Mouse (Mus musculus) liver, embryonic 14.5 days (tissue): ENCODE measurements at regions not wholly inside any gene's neighbourhood (a gene's known extent, or its start where the extent isn't known, plus 50 kb on each side); places are given as distances from the start of the nearest gene placed in this dataset.

Experiments used
- ATAC-seq: fragments of 200-750 bp; cut with Nextera tagmentation; 2 replicates; pipeline ENCODE4 v1.8.0; 2017; ENCODE audit warnings: moderate number of reproducible peaks, mild to moderate bottlenecking, moderate library complexity; ENCODE audit not compliant: insufficient read depth
- DNase-seq, 3 experiments: peaks; one replicate each; pipeline ENCODE4 v3.0.0-alpha.2; 2012 to 2013; ENCODE audit warnings: low read depth in 3 of 3, low spot score in 3 of 3
- H3K27ac ChIP-seq: fragments of 300-500 bp; sonication (generic); 2 replicates; pipeline ENCODE4 v1.5.1; 2014; ENCODE audit warnings: moderate library complexity, mild to moderate bottlenecking, control low read depth, inconsistent platforms
- H3K27me3 ChIP-seq: fragments of 300-500 bp; sonication (generic); 2 replicates; pipeline ENCODE4 v1.6.1; 2014; ENCODE audit warnings: mild to moderate bottlenecking, low read length, moderate library complexity; ENCODE audit not compliant: control insufficient read depth, insufficient read depth
- H3K36me3 ChIP-seq: fragments of 300-500 bp; sonication (generic); replicated peaks from 2 replicates; pipeline ENCODE4 v1.6.1; 2014; ENCODE audit warnings: low read depth; ENCODE audit not compliant: control insufficient read depth, insufficient read depth
- H3K4me1 ChIP-seq, 2 experiments: fragments of 200-500 bp in 1 of 2; fragments of 300-500 bp in 1 of 2; sonication (generic) in 1 of 2; replicated peaks; 2 replicates each; pipeline ENCODE4 v1.6.1; 2012 to 2014; ENCODE audit warnings: antibody characterized with exemption in 1 of 2, inconsistent platforms in 1 of 2, low read length in 1 of 2; ENCODE audit not compliant: control insufficient read depth in 2 of 2, insufficient read depth in 2 of 2
- H3K4me2 ChIP-seq: fragments of 300-500 bp; sonication (generic); 2 replicates; pipeline ENCODE4 v1.6.1; 2014; ENCODE audit warnings: low read depth, mild to moderate bottlenecking, control low read depth, moderate library complexity
- H3K4me3 ChIP-seq, 2 experiments: fragments of 200-500 bp in 1 of 2; fragments of 300-500 bp in 1 of 2; sonication (generic) in 1 of 2; 2 replicates each; pipeline ENCODE4 v1.5.1; 2012 to 2014; ENCODE audit warnings: low read depth in 2 of 2, low read length in 2 of 2, mild to moderate bottlenecking in 2 of 2, control low read depth in 1 of 2, inconsistent platforms in 1 of 2, moderate library complexity in 1 of 2; ENCODE audit not compliant: insufficient read depth in 1 of 2
- H3K9ac ChIP-seq: fragments of 300-500 bp; sonication (generic); replicated peaks from 2 replicates; pipeline ENCODE4 v1.6.1; 2014; ENCODE audit warnings: mild to moderate bottlenecking, control low read depth, moderate library complexity
- H3K9me3 ChIP-seq: fragments of 300-500 bp; sonication (generic); 2 replicates; pipeline ENCODE4 v1.6.1; 2016; ENCODE audit warnings: low read length, mixed read lengths; ENCODE audit not compliant: control insufficient read depth
- CTCF ChIP-seq: IDR thresholded peaks from 2 replicates; pipeline ENCODE4 v1.5.1; 2016; ENCODE audit warnings: antibody characterized with exemption, low read depth, control low read depth
- EP300 ChIP-seq: IDR thresholded peaks from 2 replicates; pipeline ENCODE4 v1.6.1; 2016; ENCODE audit warnings: antibody characterized with exemption, low read depth
- WGBS: fragments of 180-500 bp; shearing (Covaris S2); extraction: QIAGEN DNeasy Blood & Tissue Kit; methylation state at CpG from one replicate; pipeline ENCODE4 v1.1.7; 2014; ENCODE audit not compliant: insufficient replicate concordance; 5-methylcytosine and 5-hydroxymethylcytosine counted together

DNA sequence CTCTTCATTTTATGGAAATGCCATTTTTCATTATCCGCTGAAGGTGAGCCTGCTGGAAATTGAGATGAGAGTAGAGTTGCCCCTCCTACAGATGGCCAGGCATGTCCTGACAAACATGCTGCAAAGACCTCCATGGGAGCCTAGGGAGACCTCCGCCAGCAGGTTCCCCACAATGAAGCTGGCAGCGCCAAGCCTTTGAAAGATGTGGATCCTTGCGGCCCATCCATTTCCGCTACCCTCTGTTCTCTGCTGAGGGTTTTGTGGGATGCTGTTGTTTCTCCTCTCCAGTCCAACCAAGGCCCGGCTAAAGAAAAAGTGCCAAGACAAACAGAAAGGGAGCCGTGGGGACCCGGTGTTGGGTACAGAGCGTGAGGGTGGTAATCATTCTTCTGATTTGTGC is 458.3 kb upstream of the Smim15 start:
- Histone ChIP-seq H3K4me2 (no peak overlapping the region), H3K4me3 (no peak overlapping the region), H3K9ac (no peak overlapping the region), H3K36me3 (no peaks in the 10 kb centered on the region), H3K27me3 (no peaks in the 10 kb centered on the region), H3K9me3 (no peaks in the 10 kb centered on the region), H3K4me1 (no peaks in the 10 kb centered on the region), H3K27ac (no peak overlapping the region)
- DNase-seq (no peak), ATAC-seq (no peak)
- TF ChIP-seq CTCF = no peak
- TF ChIP-seq EP300 = no peak
- WGBS = 81% methylated on average over 9 of the region's 9 CpGs

DNA sequence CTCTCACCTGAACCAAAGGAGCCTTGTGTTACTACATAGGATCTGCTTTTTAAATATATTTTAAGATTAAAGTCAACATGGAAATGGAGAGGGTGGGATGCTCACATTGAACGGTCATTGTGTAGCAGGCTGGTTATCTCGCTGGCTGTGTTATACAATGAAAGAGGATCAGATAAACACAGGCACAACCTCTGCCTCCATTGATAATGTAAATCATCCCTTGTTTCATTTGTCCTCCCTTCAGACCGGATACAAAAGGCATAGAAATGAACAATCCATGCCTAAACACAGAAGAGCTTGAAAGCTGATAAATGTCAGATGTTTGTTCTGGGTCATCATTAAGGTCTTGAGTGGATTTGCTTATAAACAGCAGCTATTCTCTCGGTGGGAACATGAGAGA is 458.9 kb upstream of the Smim15 start:
- Histone ChIP-seq H3K27me3 (no peaks in the 10 kb centered on the region), H3K9me3 (no peaks in the 10 kb centered on the region), H3K27ac (no peak overlapping the region), H3K4me2 (no peak overlapping the region), H3K36me3 (no peaks in the 10 kb centered on the region), H3K9ac (no peak overlapping the region), H3K4me3 (no peak overlapping the region), H3K4me1 (no peaks in the 10 kb centered on the region)
- no peak for DNase-seq
- ATAC-seq = no peak
- TF ChIP-seq EP300 (no peak), CTCF (no peak)
- WGBS = 30% methylated on average over 4 of the region's 4 CpGs

DNA sequence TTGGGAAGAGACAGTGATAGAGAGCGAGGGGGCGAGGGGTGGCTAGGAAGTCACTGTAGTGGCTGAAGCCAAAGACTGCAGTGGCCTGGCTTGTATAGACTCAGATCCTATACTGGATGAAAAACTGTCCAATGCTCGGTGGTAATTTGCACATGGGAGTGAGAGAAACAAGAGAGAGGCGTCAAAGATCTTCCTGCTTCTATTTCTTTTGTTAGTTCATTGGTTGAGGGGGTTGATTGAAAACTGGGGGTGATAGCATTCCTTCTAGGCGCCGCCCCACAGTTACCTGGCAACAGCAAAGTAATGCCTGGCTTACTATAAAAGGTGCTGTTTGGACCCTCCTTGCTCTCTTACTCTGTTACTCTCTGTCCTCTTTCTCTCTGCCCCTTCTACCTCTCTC is 465.3 kb upstream of the Smim15 start:
- no peak for ATAC-seq
- H3K4me1 ChIP-seq = peaks cover 19 to 30% of the 10 kb centered on the region in 2 experiments
- no peaks in the 10 kb centered on the region for H3K9me3 ChIP-seq
- no peak overlapping the region for H3K4me2 ChIP-seq
- DNase-seq = no peak
- no peak overlapping the region for H3K27ac ChIP-seq
- no peak overlapping the region for H3K4me3 ChIP-seq
- H3K27me3 ChIP-seq = no peaks in the 10 kb centered on the region
- no peaks in the 10 kb centered on the region for H3K36me3 ChIP-seq
- 74% methylated on average over 6 of the region's 6 CpGs for WGBS
- H3K9ac ChIP-seq = no peak overlapping the region
- TF ChIP-seq EP300 = no peak

DNA sequence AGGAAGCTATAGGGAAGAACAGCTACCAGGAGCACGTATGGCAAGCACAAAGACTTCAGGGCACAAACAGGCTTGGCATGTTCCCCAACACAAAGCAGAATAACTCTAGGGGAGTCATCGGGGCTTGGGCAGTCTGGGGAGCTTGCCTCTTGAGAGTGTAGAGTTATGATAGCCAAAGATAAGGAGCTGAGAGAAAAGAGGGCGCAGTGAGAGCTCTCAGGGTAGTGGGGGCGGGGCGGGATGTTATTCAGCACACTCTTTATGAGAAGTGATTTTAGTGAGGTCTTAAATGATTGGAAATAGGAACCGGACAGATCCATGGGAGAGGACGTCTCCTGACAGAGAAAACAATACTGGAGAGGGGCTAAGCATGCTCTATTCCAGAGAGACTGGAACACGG is 466.4 kb upstream of the Smim15 start:
- DNase-seq = peak; percentile 28 to 45 (median 35)

DNA sequence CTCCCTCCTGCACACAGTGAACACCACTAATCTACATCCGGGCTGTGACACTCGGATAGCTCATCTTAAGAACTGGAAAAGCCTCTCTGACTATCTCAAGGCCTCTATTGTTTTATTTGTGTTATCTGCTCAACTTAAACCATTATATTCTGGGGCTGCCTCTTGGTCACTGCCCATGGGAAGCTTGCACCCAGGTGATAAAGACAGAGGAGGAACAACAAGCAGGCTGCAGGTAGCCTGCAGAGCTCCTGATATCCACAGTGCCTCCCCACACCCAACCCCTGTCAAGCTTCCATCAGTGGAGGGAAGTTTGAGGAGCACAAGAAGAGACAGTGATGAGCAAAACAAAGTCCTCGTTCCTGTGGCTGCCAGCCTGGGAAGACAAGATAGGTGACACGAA is 467.0 kb upstream of the Smim15 start:
- TF ChIP-seq EP300 (peak; percentile 85), CTCF (no peak)
- no peaks in the 10 kb centered on the region for H3K9me3 ChIP-seq
- no peaks in the 10 kb centered on the region for H3K27me3 ChIP-seq
- DNase-seq (peak; percentile 47 to 53 (median 49)), ATAC-seq (peak; percentile 96)
- H3K4me2 ChIP-seq = peak overlapping the region; percentile 61
- peaks cover 19 to 35% of the 10 kb centered on the region in 2 experiments for H3K4me1 ChIP-seq
- peak overlapping the region; percentile 6 to 27; a peak in 2 of 4 replicates for H3K4me3 ChIP-seq
- no peaks in the 10 kb centered on the region for H3K36me3 ChIP-seq
- peak overlapping the region; percentile 65 for H3K27ac ChIP-seq
- 9% methylated on average over 4 of the region's 4 CpGs for WGBS
- peak overlapping the region; percentile 27; the same call in 1 of the 2 replicates for H3K9ac ChIP-seq

More for the DNA sequence above, 466.4 kb upstream of the Smim15 start:
- Histone ChIP-seq H3K9ac (peak overlapping the region; percentile 27; the same call in 1 of the 2 replicates), H3K4me2 (peak overlapping the region; percentile 61), H3K27ac (peak overlapping the region; percentile 65), H3K4me3 (peak overlapping the region in 1 of 2 experiments; percentile 27; a peak in 1 of 4 replicates), H3K27me3 (no peaks in the 10 kb centered on the region), H3K9me3 (no peaks in the 10 kb centered on the region), H3K4me1 (peaks cover 19 to 35% of the 10 kb centered on the region in 2 experiments), H3K36me3 (no peaks in the 10 kb centered on the region)
- 24% methylated on average over 8 of the region's 8 CpGs for WGBS
- no peak for TF ChIP-seq EP300
- no peak for TF ChIP-seq CTCF
- ATAC-seq = peak; percentile 88
